Mouse (Mus musculus): Measurements from ENCODE around the gene Myh3. TPM values are rescaled to one million over a fixed set of nuclear protein-coding genes. Genes with fewer than 3 reads are reported as not detected.

Gene Myh3
- polyA plus RNA-seq, 1 experiment: not detected

DNA sequence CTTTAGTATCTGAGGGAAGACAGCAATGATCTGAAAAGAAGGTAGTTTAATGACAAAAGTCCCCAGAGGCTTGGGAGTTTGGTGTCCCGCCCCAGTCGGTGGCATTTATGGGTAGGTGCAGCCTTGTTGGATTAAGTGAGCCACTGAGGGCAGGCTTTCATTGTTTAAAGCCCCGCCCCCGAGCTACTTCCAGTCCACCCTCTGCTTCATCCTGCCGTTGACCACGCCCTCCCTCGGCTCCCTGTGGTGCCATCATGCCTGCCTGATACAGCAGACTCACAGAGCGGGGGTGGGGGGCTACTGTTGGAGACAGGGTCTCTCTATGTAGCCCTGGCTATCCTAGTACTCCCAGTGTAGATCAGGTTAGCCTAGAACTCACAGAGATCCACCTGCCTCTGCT lies 35.1 kb upstream of the Myh3 start:
- Histone ChIP-seq H3K4me1 (ENCODE audit: control insufficient read depth, insufficient read depth, low read length) (peaks cover 6% of the 10 kb centered on the region), H3K27ac (ENCODE audit: control insufficient read depth, insufficient read depth, low read depth, low read length, poor library complexity) (no peak overlapping the region), H3K4me3 (replicated peaks; ENCODE audit: control insufficient read depth, low read depth, low read length) (no peak overlapping the region)
- 78% methylated on average over 8 of the region's 8 CpGs for WGBS
- no peak for TF ChIP-seq CTCF (IDR thresholded peaks at IDR 0.05; ENCODE audit: control insufficient read depth, insufficient read depth, low read length)
- no peak for TF ChIP-seq POLR2A (IDR thresholded peaks at IDR 0.05; ENCODE audit: borderline replicate concordance, control insufficient read depth, low read depth, low read length)

DNA sequence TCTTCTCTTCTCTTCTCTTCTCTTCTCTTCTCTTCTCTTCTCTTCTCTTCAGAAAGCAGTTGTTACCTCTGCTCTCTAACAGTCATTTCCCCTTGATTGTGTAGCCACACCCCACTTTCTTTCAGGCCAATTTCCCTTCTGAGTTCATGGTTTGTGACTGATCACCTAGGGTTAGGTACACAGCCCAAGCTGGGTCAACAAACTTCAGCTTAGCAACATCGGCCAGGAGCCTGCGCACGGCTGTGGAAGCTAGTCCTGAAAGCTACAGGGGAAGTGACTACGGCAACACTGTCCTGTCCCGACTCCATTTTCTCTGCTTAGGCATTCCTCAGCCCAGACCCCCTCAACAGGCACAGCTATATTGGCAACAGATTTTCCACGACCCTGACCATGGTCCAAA lies 33.1 kb upstream of the Myh3 start:
- WGBS: 68% methylated on average over 6 of the region's 6 CpGs
- H3K4me3 ChIP-seq (replicated peaks; ENCODE audit: control insufficient read depth, low read depth, low read length): no peak overlapping the region
- TF ChIP-seq CTCF (IDR thresholded peaks at IDR 0.05; ENCODE audit: control insufficient read depth, insufficient read depth, low read length) (no peak), POLR2A (IDR thresholded peaks at IDR 0.05; ENCODE audit: borderline replicate concordance, control insufficient read depth, low read depth, low read length) (no peak)
- H3K4me1 ChIP-seq (ENCODE audit: control insufficient read depth, insufficient read depth, low read length): peaks cover 6% of the 10 kb centered on the region
- no peak overlapping the region for H3K27ac ChIP-seq (ENCODE audit: control insufficient read depth, insufficient read depth, low read depth, low read length, poor library complexity)

DNA sequence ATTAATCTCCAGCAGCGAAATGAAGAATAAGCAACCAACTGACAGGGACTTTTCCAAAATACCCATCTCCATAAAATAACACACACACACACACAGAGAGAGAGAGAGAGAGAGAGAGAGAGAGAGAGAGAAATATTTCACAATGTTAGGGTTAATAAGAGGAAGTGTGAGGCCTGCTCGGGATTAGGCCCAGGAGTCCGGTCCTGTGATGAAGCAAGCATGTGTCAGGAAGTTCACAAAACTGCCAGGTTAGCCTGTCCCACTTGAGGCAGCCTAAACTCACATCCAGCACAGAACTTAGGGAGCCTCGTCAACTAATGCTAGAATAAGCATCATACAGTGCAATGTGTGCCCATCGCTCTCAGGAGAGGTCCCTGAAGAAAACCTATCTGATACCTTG lies 30.9 kb upstream of the Myh3 start:
- H3K27ac ChIP-seq (ENCODE audit: control insufficient read depth, insufficient read depth, low read depth, low read length, poor library complexity): no peak overlapping the region
- peaks cover 6% of the 10 kb centered on the region for H3K4me1 ChIP-seq (ENCODE audit: control insufficient read depth, insufficient read depth, low read length)
- WGBS: 31% methylated on average over 5 of the region's 5 CpGs
- no peak for TF ChIP-seq POLR2A (IDR thresholded peaks at IDR 0.05; ENCODE audit: borderline replicate concordance, control insufficient read depth, low read depth, low read length)
- TF ChIP-seq CTCF (IDR thresholded peaks at IDR 0.05; ENCODE audit: control insufficient read depth, insufficient read depth, low read length): no peak
- H3K4me3 ChIP-seq (replicated peaks; ENCODE audit: control insufficient read depth, low read depth, low read length): no peak overlapping the region

DNA sequence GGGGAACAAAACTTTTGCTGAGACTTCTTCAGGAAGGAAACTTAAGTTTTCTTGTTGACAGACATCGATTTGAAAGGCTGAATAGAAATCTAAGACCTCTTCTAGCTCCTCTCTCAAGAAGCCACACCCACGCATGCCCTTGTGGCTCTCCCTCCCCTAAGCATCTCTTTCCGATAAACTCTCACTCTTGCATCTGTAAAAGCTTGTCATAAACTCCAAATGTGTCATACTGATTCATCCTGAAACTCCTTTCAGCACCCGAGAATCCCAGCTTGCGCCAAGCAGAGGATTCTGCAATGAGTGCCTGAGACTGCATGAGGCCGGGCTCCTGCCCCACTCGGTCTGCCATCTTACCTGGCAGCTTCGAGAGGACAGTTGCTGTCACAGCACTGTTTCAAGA lies 29.6 kb upstream of the Myh3 start:
- no peak overlapping the region for H3K27ac ChIP-seq (ENCODE audit: control insufficient read depth, insufficient read depth, low read depth, low read length, poor library complexity)
- TF ChIP-seq CTCF (IDR thresholded peaks at IDR 0.05; ENCODE audit: control insufficient read depth, insufficient read depth, low read length) (no peak), POLR2A (IDR thresholded peaks at IDR 0.05; ENCODE audit: borderline replicate concordance, control insufficient read depth, low read depth, low read length) (no peak)
- WGBS: 80% methylated on average over 8 of the region's 8 CpGs

DNA sequence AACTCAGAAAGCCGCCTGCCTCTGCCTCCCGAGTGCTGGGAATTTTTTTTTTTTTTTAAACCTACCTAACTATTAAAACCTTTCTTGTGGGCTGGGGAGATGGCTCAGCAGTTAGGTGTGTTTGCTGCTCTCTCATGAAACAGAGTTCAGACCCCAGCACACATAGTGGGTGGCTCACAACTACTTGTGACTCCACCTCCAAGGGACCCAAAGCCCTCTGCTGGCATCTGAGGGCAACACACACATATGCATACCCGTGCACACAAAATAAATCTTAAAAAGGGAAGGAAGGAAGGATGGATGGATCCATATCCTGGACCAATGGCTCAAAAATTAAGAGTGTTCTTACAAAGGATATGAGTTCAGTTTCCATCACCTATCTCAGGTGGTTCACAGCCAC lies 28.8 kb upstream of the Myh3 start:
- TF ChIP-seq POLR2A (IDR thresholded peaks at IDR 0.05; ENCODE audit: borderline replicate concordance, control insufficient read depth, low read depth, low read length) (no peak), CTCF (IDR thresholded peaks at IDR 0.05; ENCODE audit: control insufficient read depth, insufficient read depth, low read length) (no peak)
- WGBS: 69% methylated on average over 3 of the region's 3 CpGs
- H3K27ac ChIP-seq (ENCODE audit: control insufficient read depth, insufficient read depth, low read depth, low read length, poor library complexity): no peak overlapping the region
- peaks cover 8% of the 10 kb centered on the region for H3K4me1 ChIP-seq (ENCODE audit: control insufficient read depth, insufficient read depth, low read length)
- H3K4me3 ChIP-seq (replicated peaks; ENCODE audit: control insufficient read depth, low read depth, low read length): no peak overlapping the region

More for the DNA sequence above, 29.6 kb upstream of the Myh3 start:
- H3K4me1 ChIP-seq (ENCODE audit: control insufficient read depth, insufficient read depth, low read length): peaks cover 6% of the 10 kb centered on the region
- H3K4me3 ChIP-seq (replicated peaks; ENCODE audit: control insufficient read depth, low read depth, low read length): no peak overlapping the region

DNA sequence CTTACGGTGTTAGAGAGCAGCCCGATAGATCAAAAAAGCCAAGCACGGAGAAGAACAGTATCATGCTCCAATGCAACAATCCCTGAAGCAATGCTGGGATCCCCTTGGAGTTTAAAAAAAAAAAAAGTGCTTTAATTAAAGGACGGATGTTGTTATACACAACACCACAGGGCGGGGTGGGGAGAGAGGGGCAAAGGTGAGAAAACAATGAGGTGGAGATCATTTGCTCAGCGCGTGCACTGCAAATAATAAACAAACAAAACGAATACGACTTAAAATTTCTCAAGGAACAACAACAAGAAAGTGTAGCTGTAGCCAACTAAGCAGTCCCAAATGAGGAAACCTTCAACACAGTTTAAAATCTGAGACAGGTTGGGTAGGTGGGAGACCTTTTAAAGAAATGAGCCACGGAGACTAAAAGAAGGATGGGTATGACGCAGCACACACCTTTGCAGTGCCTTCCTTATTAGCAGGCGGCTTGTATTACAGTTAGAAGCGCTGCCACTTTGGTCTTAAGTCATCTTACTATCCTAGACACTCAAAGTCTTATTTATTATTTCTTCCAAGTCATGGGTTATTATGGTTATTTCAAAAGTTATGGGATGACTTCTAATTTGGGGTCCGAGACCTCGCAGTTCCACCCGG lies 26.3 kb upstream of the Myh3 start:
- 14% methylated on average over 16 of the region's 16 CpGs for WGBS
- no peak for TF ChIP-seq POLR2A (IDR thresholded peaks at IDR 0.05; ENCODE audit: borderline replicate concordance, control insufficient read depth, low read depth, low read length)
- no peak for TF ChIP-seq CTCF (IDR thresholded peaks at IDR 0.05; ENCODE audit: control insufficient read depth, insufficient read depth, low read length)
- H3K27ac ChIP-seq (ENCODE audit: control insufficient read depth, insufficient read depth, low read depth, low read length, poor library complexity): peak overlapping the region; percentile 91
- peaks cover 4% of the 10 kb centered on the region for H3K4me1 ChIP-seq (ENCODE audit: control insufficient read depth, insufficient read depth, low read length)
- H3K4me3 ChIP-seq (replicated peaks; ENCODE audit: control insufficient read depth, low read depth, low read length): peak overlapping the region; percentile 87

DNA sequence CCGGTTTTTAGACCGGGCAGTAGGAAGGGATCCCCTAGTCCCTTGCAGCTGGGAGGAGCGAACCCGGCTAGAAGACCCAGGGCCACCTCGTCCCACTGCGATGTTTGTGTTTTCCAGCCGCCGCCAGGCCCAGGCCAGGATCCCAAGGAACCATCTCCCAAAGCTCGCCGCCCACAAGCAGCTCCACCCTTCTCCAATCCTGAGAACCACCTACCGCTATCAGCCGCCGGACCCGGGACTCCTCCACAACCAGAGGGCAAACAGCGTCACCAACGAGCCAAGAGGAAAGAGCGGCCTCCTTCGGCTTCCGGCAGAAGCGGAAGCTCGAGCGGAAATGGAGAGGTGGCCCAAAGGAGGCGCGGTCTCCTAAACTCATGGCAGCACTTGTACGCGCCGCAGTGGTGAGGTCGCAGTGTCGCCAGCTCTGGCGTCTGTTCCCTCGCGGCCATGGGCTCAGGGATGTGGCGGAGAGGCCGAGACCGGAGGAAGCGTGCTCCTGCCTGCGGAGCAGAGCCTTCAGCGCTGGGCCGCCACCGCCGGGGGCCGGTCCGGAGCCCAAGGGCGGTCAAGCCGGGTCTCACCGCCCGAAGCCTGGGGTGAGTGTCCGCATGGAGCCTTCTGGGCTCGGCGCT lies 25.7 kb upstream of the Myh3 start, which contains the start of the genes Adprm and Sco1:
Gene Adprm (minus strand): TSS at position 274 of the 632 bp plus-strand sequence.
Gene Sco1 (plus strand): TSS at position 350 of the 632 bp plus-strand sequence.
- Histone ChIP-seq H3K4me1 (ENCODE audit: control insufficient read depth, insufficient read depth, low read length) (peaks cover 4% of the 10 kb centered on the region), H3K4me3 (replicated peaks; ENCODE audit: control insufficient read depth, low read depth, low read length) (peak within 1 kb of the TSS; percentile 87), H3K27ac (ENCODE audit: control insufficient read depth, insufficient read depth, low read depth, low read length, poor library complexity) (peak within 1 kb of the TSS; percentile 91)
- WGBS: under 1% methylated on average over 50 of the region's 50 CpGs
- TF ChIP-seq CTCF (IDR thresholded peaks at IDR 0.05; ENCODE audit: control insufficient read depth, insufficient read depth, low read length): no peak
- peak; percentile 66; the same call in 1 of the 2 replicates for TF ChIP-seq POLR2A (IDR thresholded peaks at IDR 0.05; ENCODE audit: borderline replicate concordance, control insufficient read depth, low read depth, low read length)

DNA sequence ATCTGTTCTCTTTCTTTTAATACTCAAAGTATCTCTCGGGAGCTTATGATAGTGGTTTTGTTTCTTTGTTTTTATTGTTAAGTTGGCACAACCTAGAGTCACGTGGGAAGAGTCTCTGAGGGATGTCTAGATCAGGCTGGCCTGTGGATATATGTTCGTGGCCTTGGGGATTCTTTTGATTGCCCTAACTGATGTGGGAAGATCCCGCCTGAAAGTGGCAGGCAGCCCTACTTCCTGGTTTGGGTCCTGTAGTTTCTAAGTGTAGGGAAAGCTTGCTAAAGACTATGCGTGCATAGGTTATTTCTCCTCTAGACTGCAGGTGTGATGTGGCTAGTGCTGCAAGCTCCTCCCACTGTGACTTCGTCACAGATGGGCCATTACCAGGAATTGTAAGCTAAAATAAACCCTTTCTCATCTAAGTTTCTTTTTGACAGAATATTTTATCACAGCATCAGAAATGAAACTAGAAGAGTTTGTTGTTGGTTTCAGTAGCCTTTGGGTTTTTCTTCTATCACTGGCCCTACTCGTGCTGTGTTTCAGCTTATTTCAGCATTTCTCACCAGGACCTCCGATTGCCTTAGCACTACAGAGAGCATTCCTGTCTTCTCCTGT lies 23.2 kb upstream of the Myh3 start:
- Histone ChIP-seq H3K4me1 (ENCODE audit: control insufficient read depth, insufficient read depth, low read length) (peaks cover 2% of the 10 kb centered on the region), H3K4me3 (replicated peaks; ENCODE audit: control insufficient read depth, low read depth, low read length) (no peak overlapping the region), H3K27ac (ENCODE audit: control insufficient read depth, insufficient read depth, low read depth, low read length, poor library complexity) (no peak overlapping the region)
- TF ChIP-seq POLR2A (IDR thresholded peaks at IDR 0.05; ENCODE audit: borderline replicate concordance, control insufficient read depth, low read depth, low read length) (no peak), CTCF (IDR thresholded peaks at IDR 0.05; ENCODE audit: control insufficient read depth, insufficient read depth, low read length) (no peak)
- 78% methylated on average over 8 of the region's 8 CpGs for WGBS
